Mouse (Mus musculus): ENCODE results near the gene Ppp1r12a. TPM values are rescaled to one million over a fixed set of nuclear protein-coding genes. Genes with fewer than 3 reads are reported as not detected.

The Ppp1r12a gene
- total RNA-seq, 1 experiment: 106 TPM

GRCm38 (mm10) chr10:108167823-108168222 is 5.8 kb downstream of the Ppp1r12a start:
- no peak for TF ChIP-seq HCFC1 (IDR thresholded peaks at IDR 0.05; ENCODE audit: borderline replicate concordance, insufficient read depth, low read length)
- no peak for TF ChIP-seq CHD2 (IDR thresholded peaks at IDR 0.05; ENCODE audit: low read depth, low read length)
- no peak for TF ChIP-seq ZC3H11A (IDR thresholded peaks at IDR 0.05; ENCODE audit: borderline replicate concordance, low read depth, low read length)
- TF ChIP-seq ZNF384 (IDR thresholded peaks at IDR 0.05; ENCODE audit: low read depth, low read length): no peak
- TF ChIP-seq MAFK (IDR thresholded peaks at IDR 0.05; ENCODE audit: insufficient read depth, low read depth, low read length): no peak
- Histone ChIP-seq H3K36me3 (ENCODE audit: control insufficient read depth, insufficient read depth, low read length, poor library complexity, severe bottlenecking) (no peaks in the 10 kb centered on the region; the same call in 1 of the 2 replicates), H3K4me1 (ENCODE audit: control insufficient read depth in 2 of 2, insufficient read depth in 2 of 2, low read length in 2 of 2, poor library complexity in 1 of 2) (peaks cover 5% of the 10 kb centered on the region in 2 experiments; a peak in 2 of 4 replicates), H3K9ac (ENCODE audit: insufficient read depth, low read depth, low read length, poor library complexity, severe bottlenecking) (0 out of 2 replicates have a peak overlapping the region, but pooled peaks have one; percentile 37), H3K4me3 (ENCODE audit: insufficient read depth in 1 of 2, low read depth in 1 of 2, low read length in 2 of 2, poor library complexity in 1 of 2, severe bottlenecking in 1 of 2) (no peak overlapping the region), H3K27ac (ENCODE audit: insufficient read depth, low read depth, low read length, poor library complexity, severe bottlenecking) (no peak overlapping the region), H3K9me3 (ENCODE audit: control insufficient read depth, insufficient read depth, low read depth, low read length) (no peaks in the 10 kb centered on the region)
- DNase-seq (ENCODE audit: low read depth, low spot score): no peak
- in situ Hi-C loops (cut with MboI; ENCODE audit: low sequenced_read_pairs in 2 of 2, unreplicated experiment in 2 of 2): no loop called here

GRCm38 (mm10) chr10:108170818-108171217 is 8.8 kb downstream of the Ppp1r12a start:
- Histone ChIP-seq H3K4me1 (ENCODE audit: control insufficient read depth in 2 of 2, insufficient read depth in 2 of 2, low read length in 2 of 2, poor library complexity in 1 of 2) (peaks cover 0 to 6% of the 10 kb centered on the region in 2 experiments; a peak in 2 of 4 replicates), H3K36me3 (ENCODE audit: control insufficient read depth, insufficient read depth, low read length, poor library complexity, severe bottlenecking) (no peaks in the 10 kb centered on the region; the same call in 1 of the 2 replicates), H3K4me3 (ENCODE audit: insufficient read depth in 1 of 2, low read depth in 1 of 2, low read length in 2 of 2, poor library complexity in 1 of 2, severe bottlenecking in 1 of 2) (no peak overlapping the region), H3K27ac (ENCODE audit: insufficient read depth, low read depth, low read length, poor library complexity, severe bottlenecking) (no peak overlapping the region), H3K9ac (ENCODE audit: insufficient read depth, low read depth, low read length, poor library complexity, severe bottlenecking) (no peak overlapping the region), H3K9me3 (ENCODE audit: control insufficient read depth, insufficient read depth, low read depth, low read length) (no peaks in the 10 kb centered on the region)
- no peak for DNase-seq (ENCODE audit: low read depth, low spot score)
- in situ Hi-C loops (cut with MboI; ENCODE audit: low sequenced_read_pairs in 2 of 2, unreplicated experiment in 2 of 2): no loop called here
- TF ChIP-seq ZNF384 (IDR thresholded peaks at IDR 0.05; ENCODE audit: low read depth, low read length): no peak

GRCm38 (mm10) chr10:108171637-108172036 is 9.6 kb downstream of the Ppp1r12a start:
- DNase-seq (ENCODE audit: low read depth, low spot score): no peak
- H3K9ac ChIP-seq (ENCODE audit: insufficient read depth, low read depth, low read length, poor library complexity, severe bottlenecking): no peak overlapping the region
- in situ Hi-C loops (cut with MboI; ENCODE audit: low sequenced_read_pairs in 2 of 2, unreplicated experiment in 2 of 2): no loop called here
- H3K9me3 ChIP-seq (ENCODE audit: control insufficient read depth, insufficient read depth, low read depth, low read length): no peaks in the 10 kb centered on the region
- H3K4me3 ChIP-seq (ENCODE audit: insufficient read depth in 1 of 2, low read depth in 1 of 2, low read length in 2 of 2, poor library complexity in 1 of 2, severe bottlenecking in 1 of 2): no peak overlapping the region
- H3K4me1 ChIP-seq (ENCODE audit: control insufficient read depth in 2 of 2, insufficient read depth in 2 of 2, low read length in 2 of 2, poor library complexity in 1 of 2): peaks cover 0 to 6% of the 10 kb centered on the region in 2 experiments; a peak in 2 of 4 replicates
- H3K27ac ChIP-seq (ENCODE audit: insufficient read depth, low read depth, low read length, poor library complexity, severe bottlenecking): no peak overlapping the region
- no peak for TF ChIP-seq HCFC1 (IDR thresholded peaks at IDR 0.05; ENCODE audit: borderline replicate concordance, insufficient read depth, low read length)
- TF ChIP-seq CHD2 (IDR thresholded peaks at IDR 0.05; ENCODE audit: low read depth, low read length): no peak
- no peak for TF ChIP-seq ZC3H11A (IDR thresholded peaks at IDR 0.05; ENCODE audit: borderline replicate concordance, low read depth, low read length)
- no peak for TF ChIP-seq MAFK (IDR thresholded peaks at IDR 0.05; ENCODE audit: insufficient read depth, low read depth, low read length)
- no peak for TF ChIP-seq ZNF384 (IDR thresholded peaks at IDR 0.05; ENCODE audit: low read depth, low read length)
- H3K36me3 ChIP-seq (ENCODE audit: control insufficient read depth, insufficient read depth, low read length, poor library complexity, severe bottlenecking): no peaks in the 10 kb centered on the region; the same call in 1 of the 2 replicates

- H3K9me3 ChIP-seq (ENCODE audit: control insufficient read depth, insufficient read depth, low read depth, low read length): no peaks in the 10 kb centered on the region
- TF ChIP-seq ZC3H11A (IDR thresholded peaks at IDR 0.05; ENCODE audit: borderline replicate concordance, low read depth, low read length): no peak
- TF ChIP-seq HCFC1 (IDR thresholded peaks at IDR 0.05; ENCODE audit: borderline replicate concordance, insufficient read depth, low read length): no peak
- no peak for TF ChIP-seq CHD2 (IDR thresholded peaks at IDR 0.05; ENCODE audit: low read depth, low read length)
- no peak for TF ChIP-seq MAFK (IDR thresholded peaks at IDR 0.05; ENCODE audit: insufficient read depth, low read depth, low read length)
- no peak for TF ChIP-seq ZNF384 (IDR thresholded peaks at IDR 0.05; ENCODE audit: low read depth, low read length)
- H3K9ac ChIP-seq (ENCODE audit: insufficient read depth, low read depth, low read length, poor library complexity, severe bottlenecking): no peak overlapping the region
- peaks cover 0 to 4% of the 10 kb centered on the region in 2 experiments; a peak in 2 of 4 replicates for H3K4me1 ChIP-seq (ENCODE audit: control insufficient read depth in 2 of 2, insufficient read depth in 2 of 2, low read length in 2 of 2, poor library complexity in 1 of 2)
- H3K4me3 ChIP-seq (ENCODE audit: insufficient read depth in 1 of 2, low read depth in 1 of 2, low read length in 2 of 2, poor library complexity in 1 of 2, severe bottlenecking in 1 of 2): no peak overlapping the region
- no peak for DNase-seq (ENCODE audit: low read depth, low spot score)
- H3K27ac ChIP-seq (ENCODE audit: insufficient read depth, low read depth, low read length, poor library complexity, severe bottlenecking): no peak overlapping the region
- in situ Hi-C loops (cut with MboI; ENCODE audit: low sequenced_read_pairs in 2 of 2, unreplicated experiment in 2 of 2): no loop called here
- no peaks in the 10 kb centered on the region; the same call in 1 of the 2 replicates for H3K36me3 ChIP-seq (ENCODE audit: control insufficient read depth, insufficient read depth, low read length, poor library complexity, severe bottlenecking)
Observed at GRCm38 (mm10) chr10:108172817-108173563, 11.0 kb downstream of the Ppp1r12a start.
